Mouse (Mus musculus): Measurements from ENCODE around the gene Btn1a1. TPM values are rescaled to one million over a fixed set of nuclear protein-coding genes. Genes with fewer than 3 reads are reported as not detected.
A peak's percentile ranks its signal among the peaks of the same experiment; 100 is the strongest.

Btn1a1 gene
- 0.04 and 0.96 TPM in 2 replicates for polyA plus RNA-seq (2016; fragmentation: Nextera tagmentation; extraction: Ambion mirVana)

- WGBS, result under 1% methylated on average over 7 of the region's 7 CpGs
- H3K9me3 ChIP-seq, result no peaks in the 10 kb centered on the region
Measured at GRCm38 (mm10) chr13:23465600-23466109, at the start of gene Btn1a1. Gene Btn1a1, minus strand, starts transcription at chr13:23465901.

GRCm38 (mm10) chr13:23515281-23515680 is 49.6 kb upstream of the Btn1a1 start:
- Histone ChIP-seq H3K27ac (no peak overlapping the region), H3K36me3 (no peaks in the 10 kb centered on the region), H3K27me3 (ENCODE audit: insufficient read depth, poor library complexity, severe bottlenecking) (no peaks in the 10 kb centered on the region), H3K9me3 (no peaks in the 10 kb centered on the region), H3K4me3 (no peak overlapping the region), H3K4me1 (peaks cover 6% of the 10 kb centered on the region)
- no peak for DNase-seq (ENCODE audit: low spot score)
- WGBS, result 77% methylated on average over 5 of the region's 5 CpGs

More at GRCm38 (mm10) chr13:23465600-23466109, at the start of gene Btn1a1:
- peaks cover 20% of the 10 kb centered on the region for H3K4me1 ChIP-seq
- H3K4me3 ChIP-seq, result peak within 1 kb of the TSS; percentile 69
- DNase-seq (ENCODE audit: low spot score), result no peak
- no peaks in the 10 kb centered on the region for H3K27me3 ChIP-seq (ENCODE audit: insufficient read depth, poor library complexity, severe bottlenecking)
- no peaks in the 10 kb centered on the region for H3K36me3 ChIP-seq
- peak within 1 kb of the TSS; percentile 59 for H3K27ac ChIP-seq

- no peaks in the 10 kb centered on the region for H3K27me3 ChIP-seq (ENCODE audit: insufficient read depth, poor library complexity, severe bottlenecking)
- H3K36me3 ChIP-seq, result no peaks in the 10 kb centered on the region
- no peak overlapping the region for H3K27ac ChIP-seq
- peaks cover 10% of the 10 kb centered on the region for H3K4me1 ChIP-seq
- H3K9me3 ChIP-seq, result no peaks in the 10 kb centered on the region
- 97% methylated on average over 1 of the region's 1 CpGs for WGBS
- DNase-seq (ENCODE audit: low spot score), result no peak
- H3K4me3 ChIP-seq, result no peak overlapping the region
Measured at GRCm38 (mm10) chr13:23513517-23513916, 47.8 kb upstream of the Btn1a1 start.

GRCm38 (mm10) chr13:23510127-23510526 is 44.4 kb upstream of the Btn1a1 start:
- Histone ChIP-seq H3K36me3 (no peaks in the 10 kb centered on the region), H3K27me3 (ENCODE audit: insufficient read depth, poor library complexity, severe bottlenecking) (no peaks in the 10 kb centered on the region), H3K4me1 (peaks cover 26% of the 10 kb centered on the region), H3K27ac (no peak overlapping the region), H3K9me3 (no peaks in the 10 kb centered on the region), H3K4me3 (no peak overlapping the region)
- WGBS, result 31% methylated on average over 1 of the region's 1 CpGs
- DNase-seq (ENCODE audit: low spot score), result no peak

GRCm38 (mm10) chr13:23506819-23507515 is 41.3 kb upstream of the Btn1a1 start:
- 10% methylated on average over 14 of the region's 14 CpGs for WGBS
- Histone ChIP-seq H3K27ac (peak overlapping the region; percentile 62), H3K36me3 (no peaks in the 10 kb centered on the region), H3K4me3 (peak overlapping the region; percentile 64), H3K9me3 (no peaks in the 10 kb centered on the region), H3K4me1 (peaks cover 38% of the 10 kb centered on the region), H3K27me3 (ENCODE audit: insufficient read depth, poor library complexity, severe bottlenecking) (no peaks in the 10 kb centered on the region)
- peak; percentile 92 for DNase-seq (ENCODE audit: low spot score)

DNA sequence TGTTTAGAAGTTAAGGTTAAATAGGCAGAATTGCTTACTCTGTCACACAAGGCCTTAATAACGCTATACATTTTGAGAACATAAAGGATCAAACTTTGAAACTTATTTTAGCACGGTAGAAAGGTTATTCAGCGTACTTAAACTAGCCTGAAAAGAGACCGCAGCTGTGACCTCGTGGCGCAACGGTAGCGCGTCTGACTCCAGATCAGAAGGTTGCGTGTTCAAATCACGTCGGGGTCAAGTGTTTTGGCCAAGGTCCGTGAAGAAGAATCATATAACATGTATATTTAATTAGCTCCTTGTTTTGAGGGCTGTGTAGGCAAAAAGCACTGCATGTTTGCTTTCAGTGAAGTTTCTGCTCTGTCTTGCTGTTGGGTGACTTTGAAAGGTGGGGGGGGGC is 40.6 kb upstream of the Btn1a1 start:
- DNase-seq (ENCODE audit: low spot score), result peak; percentile 85
- Histone ChIP-seq H3K27me3 (ENCODE audit: insufficient read depth, poor library complexity, severe bottlenecking) (no peaks in the 10 kb centered on the region), H3K4me1 (peaks cover 38% of the 10 kb centered on the region), H3K9me3 (no peaks in the 10 kb centered on the region), H3K4me3 (peak overlapping the region; percentile 64), H3K27ac (peak overlapping the region; percentile 76; the same call in 1 of the 2 replicates), H3K36me3 (no peaks in the 10 kb centered on the region)
- WGBS, result under 1% methylated on average over 13 of the region's 13 CpGs

GRCm38 (mm10) chr13:23505662-23506345 is 40.1 kb upstream of the Btn1a1 start:
- Histone ChIP-seq H3K4me1 (peaks cover 38% of the 10 kb centered on the region), H3K27ac (peak overlapping the region; percentile 76), H3K9me3 (no peaks in the 10 kb centered on the region), H3K27me3 (ENCODE audit: insufficient read depth, poor library complexity, severe bottlenecking) (no peaks in the 10 kb centered on the region), H3K36me3 (no peaks in the 10 kb centered on the region), H3K4me3 (peak overlapping the region; percentile 64)
- peak; percentile 86 for DNase-seq (ENCODE audit: low spot score)
- WGBS, result 3% methylated on average over 14 of the region's 14 CpGs

- Histone ChIP-seq H3K36me3 (no peaks in the 10 kb centered on the region), H3K27ac (no peak overlapping the region), H3K4me1 (peaks cover 28% of the 10 kb centered on the region), H3K9me3 (no peaks in the 10 kb centered on the region), H3K27me3 (ENCODE audit: insufficient read depth, poor library complexity, severe bottlenecking) (no peaks in the 10 kb centered on the region), H3K4me3 (peak overlapping the region; percentile 40)
- under 1% methylated on average over 9 of the region's 9 CpGs for WGBS
- DNase-seq (ENCODE audit: low spot score), result no peak
Measured at GRCm38 (mm10) chr13:23503797-23504196, 38.1 kb upstream of the Btn1a1 start.

DNA sequence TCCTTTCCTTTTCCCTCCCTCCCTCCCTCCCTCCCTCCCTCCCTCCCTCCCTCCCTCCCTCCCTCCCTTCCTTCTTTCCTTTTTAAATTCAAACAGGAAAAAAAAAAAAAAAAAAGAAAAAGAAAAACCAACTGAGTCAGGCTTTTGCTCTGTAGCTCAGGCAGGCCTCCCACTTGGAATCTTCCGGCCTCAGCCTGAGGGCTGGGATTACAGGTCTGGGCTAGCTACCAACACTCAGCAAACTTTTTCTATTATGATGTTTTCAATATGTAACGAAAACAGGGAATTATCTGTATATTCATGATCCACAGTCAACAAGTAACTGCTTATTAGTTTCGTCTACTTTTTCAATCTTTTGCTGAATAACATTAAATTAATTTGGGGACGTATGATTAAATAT is 37.2 kb upstream of the Btn1a1 start:
- Histone ChIP-seq H3K9me3 (no peaks in the 10 kb centered on the region), H3K36me3 (no peaks in the 10 kb centered on the region), H3K27ac (no peak overlapping the region), H3K4me3 (no peak overlapping the region), H3K27me3 (ENCODE audit: insufficient read depth, poor library complexity, severe bottlenecking) (no peaks in the 10 kb centered on the region), H3K4me1 (peaks cover 28% of the 10 kb centered on the region)
- no peak for DNase-seq (ENCODE audit: low spot score)
- 43% methylated on average over 4 of the region's 4 CpGs for WGBS

DNA sequence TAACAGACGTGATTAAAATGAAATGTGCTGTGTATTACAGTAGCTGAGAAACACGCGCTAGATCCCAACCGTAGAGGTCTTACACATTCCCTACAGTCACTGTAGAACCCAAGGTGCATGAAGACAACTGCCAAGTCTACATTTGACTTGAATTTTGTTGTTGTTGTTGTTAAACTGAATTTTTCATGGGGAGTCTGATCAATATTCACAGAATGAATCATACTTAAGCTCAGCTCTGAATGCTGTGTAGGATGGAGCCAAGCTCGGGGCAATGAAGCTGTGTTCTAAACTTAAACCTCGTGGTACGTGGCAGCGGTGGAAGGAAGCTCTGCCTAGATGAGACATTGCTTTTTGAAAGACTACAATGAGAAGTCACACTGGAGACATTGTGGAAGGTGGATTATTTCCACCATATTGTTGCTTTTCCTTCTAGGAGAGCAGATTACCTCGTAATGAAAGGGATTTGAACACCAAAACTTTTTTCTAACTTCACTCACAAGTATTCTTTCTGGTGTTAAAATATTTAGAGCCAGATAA is 36.4 kb upstream of the Btn1a1 start:
- Histone ChIP-seq H3K27ac (no peak overlapping the region), H3K4me1 (peaks cover 24% of the 10 kb centered on the region), H3K4me3 (peak overlapping the region; percentile 55), H3K36me3 (no peaks in the 10 kb centered on the region), H3K9me3 (no peaks in the 10 kb centered on the region), H3K27me3 (ENCODE audit: insufficient read depth, poor library complexity, severe bottlenecking) (no peaks in the 10 kb centered on the region)
- no peak for DNase-seq (ENCODE audit: low spot score)
- 28% methylated on average over 9 of the region's 9 CpGs for WGBS

DNA sequence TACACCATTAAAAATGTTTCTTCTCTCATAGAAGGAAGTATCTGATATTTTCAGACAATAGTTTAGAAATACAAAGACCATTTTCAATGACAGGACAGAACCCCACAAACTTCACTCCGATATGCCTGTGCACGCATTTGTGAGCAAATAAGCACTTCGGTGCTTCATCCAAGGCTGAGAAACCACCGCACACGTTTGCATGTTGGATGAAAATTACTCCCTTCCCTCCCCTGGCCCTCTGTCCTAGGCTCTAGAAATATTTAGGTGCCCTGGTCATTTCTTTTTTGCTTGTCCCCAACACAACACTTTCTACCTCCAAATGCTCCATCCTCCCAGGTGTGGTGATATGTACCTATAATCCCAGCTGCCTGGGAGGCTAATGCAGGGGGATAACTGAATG is 35.8 kb upstream of the Btn1a1 start:
- H3K36me3 ChIP-seq, result no peaks in the 10 kb centered on the region
- H3K9me3 ChIP-seq, result no peaks in the 10 kb centered on the region
- peak overlapping the region; percentile 55 for H3K4me3 ChIP-seq
- no peak overlapping the region for H3K27ac ChIP-seq
- H3K4me1 ChIP-seq, result peaks cover 27% of the 10 kb centered on the region
- DNase-seq (ENCODE audit: low spot score), result no peak
- H3K27me3 ChIP-seq (ENCODE audit: insufficient read depth, poor library complexity, severe bottlenecking), result no peaks in the 10 kb centered on the region
- WGBS, result 15% methylated on average over 5 of the region's 5 CpGs

DNA sequence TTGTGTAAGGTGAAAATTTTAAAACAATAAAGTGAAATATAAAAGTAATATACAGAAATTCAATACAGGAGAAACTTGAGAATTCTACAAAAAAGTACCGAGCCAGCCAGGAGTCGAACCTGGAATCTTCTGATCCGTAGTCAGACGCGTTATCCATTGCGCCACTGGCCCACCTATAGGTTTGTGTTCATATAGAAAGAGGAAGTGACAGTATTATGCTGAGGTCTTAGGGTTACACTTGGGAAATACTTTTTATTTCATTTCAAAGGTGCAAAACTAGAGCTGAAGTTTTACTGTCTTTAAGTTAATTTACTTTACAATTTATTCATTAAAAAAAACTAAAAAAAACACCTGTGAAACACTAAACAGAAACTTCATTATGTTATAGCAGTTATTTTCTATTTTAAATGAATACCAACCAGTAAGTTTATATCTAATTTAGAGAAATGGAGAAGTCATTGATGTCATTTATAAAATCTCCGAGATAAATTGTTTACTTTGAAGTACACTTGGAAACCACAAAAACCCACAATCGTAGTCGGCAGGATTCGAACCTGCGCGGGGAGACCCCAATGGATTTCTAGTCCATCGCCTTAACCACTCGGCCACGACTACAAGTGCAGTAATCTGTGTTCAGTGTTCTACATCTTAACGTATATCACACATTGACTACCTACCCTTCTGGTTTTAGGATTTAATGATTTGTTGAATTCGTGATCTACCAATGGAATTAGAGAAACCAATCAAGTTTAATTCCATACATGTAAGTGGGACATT is 34.9 kb upstream of the Btn1a1 start:
- DNase-seq (ENCODE audit: low spot score), result peak; percentile 93
- peak overlapping the region; percentile 62 for H3K4me3 ChIP-seq
- no peaks in the 10 kb centered on the region for H3K27me3 ChIP-seq (ENCODE audit: insufficient read depth, poor library complexity, severe bottlenecking)
- H3K27ac ChIP-seq, result no peak overlapping the region
- peaks cover 23% of the 10 kb centered on the region for H3K4me1 ChIP-seq
- H3K36me3 ChIP-seq, result no peaks in the 10 kb centered on the region
- H3K9me3 ChIP-seq, result no peaks in the 10 kb centered on the region
- under 1% methylated on average over 17 of the region's 17 CpGs for WGBS

All from heart, embryonic 10.5 days (tissue).